ENCODE assay signal across 30 mouse cellular contexts in the genomic region with DNA sequence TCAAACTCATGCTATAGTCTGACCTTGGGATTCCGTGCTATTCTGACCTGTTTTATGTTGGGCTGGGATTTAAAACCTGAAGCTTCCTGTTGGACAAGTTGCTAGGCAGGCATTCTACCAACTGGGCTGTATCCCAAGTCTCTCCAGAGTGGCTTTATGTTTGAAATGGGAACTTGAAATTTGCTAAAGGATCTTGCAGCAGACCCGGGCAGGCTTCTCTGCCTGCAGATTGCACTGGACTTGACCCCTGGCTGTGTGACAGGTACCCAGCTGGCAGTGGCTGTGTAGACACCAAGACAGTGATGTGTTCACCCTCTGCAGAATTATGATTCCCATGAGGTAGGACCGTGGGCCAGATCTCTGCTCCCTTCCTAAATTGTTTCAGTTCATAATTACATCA. TPM values are rescaled to one million over a fixed set of nuclear protein-coding genes. Genes with fewer than 3 reads are reported as not detected.
DNase-seq lines count a peak whose midpoint lies in the region; ATAC-seq and TF ChIP-seq lines count a peak whose summit lies in the region.
"Had no signal": no experiment of that assay in that cellular context is flagged by ENCODE, and none has a peak within 500 bp of the region (broad histone marks: within the 10 kb centered on the region; RNA-seq: fewer than 3 reads in every experiment).

No protein-coding gene starts in this region.

- H3K9me3 ChIP-seq in lung, postnatal 0 days (ENCODE audit: low read length), result no peaks in the 10 kb centered on the region
- H3K9me3 ChIP-seq: embryonic facial prominence, embryonic 13.5 days; heart, embryonic 12.5 days; hindbrain, embryonic 13.5 days; megakaryocyte, embryonic 14.5 days; midbrain, embryonic 13.5 days; neural tube, embryonic 15.5 days had no signal

- DNase-seq in gastrocnemius, adult 2 months, result peak; percentile 79
- no peak for DNase-seq in gastrocnemius, adult 18-20 months (ENCODE audit: low spot score)
- peak; percentile 44 for DNase-seq in lung, postnatal 0 days (ENCODE audit: low spot score)
- DNase-seq in lung, postnatal 36 days, result no peak
- DNase-seq: adrenal gland, adult 8-10 months; cerebellum, adult 11-12 months; cerebellum, adult 9-11 months; gastrocnemius, postnatal 10 days; heart, adult 18-20 months; heart, postnatal 4 days; kidney, postnatal 36 days; left cerebral cortex, postnatal 4 days; lung, adult 2 months; right cerebral cortex, postnatal 25 days; thymus, adult 18-20 months; thymus, postnatal 25 days had no signal

- no peak for TF ChIP-seq EP300 in lung, postnatal 0 days (IDR thresholded peaks at IDR 0.05)

- H3K27ac ChIP-seq in gastrocnemius, adult 2 months, result peak overlapping the region; percentile 61
- H3K27ac ChIP-seq in lung, postnatal 0 days (ENCODE audit: low read length), result no peak overlapping the region
- peak overlapping the region; percentile 72 for H3K27ac ChIP-seq in brown adipose tissue, adult 24 weeks (replicated peaks; ENCODE audit: low read depth, low read length)
- H3K27ac ChIP-seq: embryonic facial prominence, embryonic 13.5 days; hindbrain, embryonic 13.5 days; layer of hippocampus, adult 2 months; liver, embryonic 14.5 days; midbrain, embryonic 13.5 days; neural tube, embryonic 15.5 days had no signal

- intact Hi-C loops in gastrocnemius, adult 2 months (cut with DNase I), result no loop called here

- no peak overlapping the region for H3K9ac ChIP-seq in lung, postnatal 0 days (replicated peaks; ENCODE audit: low read depth)
- H3K9ac ChIP-seq: embryonic facial prominence, embryonic 13.5 days; heart, embryonic 12.5 days; hindbrain, embryonic 13.5 days; liver, embryonic 14.5 days; midbrain, embryonic 13.5 days; neural tube, embryonic 15.5 days had no signal

- no peak overlapping the region for H3K4me2 ChIP-seq in lung, postnatal 0 days (replicated peaks; ENCODE audit: low read depth, low read length)
- H3K4me2 ChIP-seq: embryonic facial prominence, embryonic 13.5 days; heart, embryonic 12.5 days; hindbrain, embryonic 13.5 days; midbrain, embryonic 13.5 days; neural tube, embryonic 15.5 days had no signal

- TF ChIP-seq CTCF in gastrocnemius, adult 2 months (IDR thresholded peaks at IDR 0.05), result no peak
- TF ChIP-seq CTCF in lung, postnatal 0 days (IDR thresholded peaks at IDR 0.05), result no peak

- H3K4me1 ChIP-seq in lung, postnatal 0 days (ENCODE audit: insufficient read depth, low read depth, low read length), result no peaks in the 10 kb centered on the region
- peaks cover 9% of the 10 kb centered on the region for H3K4me1 ChIP-seq in brown adipose tissue, adult 24 weeks (ENCODE audit: control insufficient read depth, insufficient read depth, insufficient read length, low read length)
- H3K4me1 ChIP-seq: midbrain, embryonic 13.5 days; neural tube, embryonic 15.5 days had no signal

- no peak for ATAC-seq in lung, postnatal 0 days
- ATAC-seq in monocyte, adult 5-6 weeks (replicated peaks; ENCODE audit: insufficient number of reproducible peaks, low FRiP score, low TSS enrichment, poor library complexity, severe bottlenecking), result no peak
- no peak for ATAC-seq in granulocyte monocyte progenitor cell, adult 5-6 weeks (replicated peaks; ENCODE audit: poor library complexity, severe bottlenecking)
- ATAC-seq: forebrain, embryonic 16.5 days; intestine, embryonic 16.5 days; midbrain, embryonic 13.5 days had no signal

- no peaks in the 10 kb centered on the region for H3K27me3 ChIP-seq in lung, postnatal 0 days (replicated peaks; ENCODE audit: insufficient read depth, low read length)
- H3K27me3 ChIP-seq: embryonic facial prominence, embryonic 13.5 days; heart, embryonic 12.5 days; hindbrain, embryonic 13.5 days; midbrain, embryonic 13.5 days; neural tube, embryonic 15.5 days had no signal

- H3K36me3 ChIP-seq in lung, postnatal 0 days (ENCODE audit: insufficient read depth, low read length), result peaks cover 32% of the 10 kb centered on the region

- no peak overlapping the region for H3K4me3 ChIP-seq in gastrocnemius, adult 2 months
- H3K4me3 ChIP-seq in lung, postnatal 0 days (ENCODE audit: low read depth, low read length), result no peak overlapping the region
- H3K4me3 ChIP-seq in brown adipose tissue, adult 24 weeks (ENCODE audit: insufficient read depth, low read depth, low read length), result no peak overlapping the region
- H3K4me3 ChIP-seq: embryonic facial prominence, embryonic 13.5 days; heart, embryonic 12.5 days; hindbrain, embryonic 13.5 days; layer of hippocampus, adult 2 months; megakaryocyte, embryonic 14.5 days; midbrain, embryonic 13.5 days; neural tube, embryonic 15.5 days had no signal

- 62% methylated on average over 3 of the region's 3 CpGs for WGBS in lung, postnatal 0 days

RNA-seq across cellular contexts. Expression of a gene that starts 1.0 kb away (rescaled TPM):
- total RNA-seq in gastrocnemius, adult 2 months (2021), result under 1 TPM; 0.20 to 0.36 TPM
- total RNA-seq in gastrocnemius, adult 18-20 months (2021), result under 1 TPM; 0.26 to 0.27 TPM
- 74.9 and 82.4 TPM in 2 replicates for polyA plus RNA-seq in lung, postnatal 0 days (2015; fragmentation: Nextera tagmentation; extraction: Ambion mirVana)
- 0.91 TPM in 1 of 2 replicates, not detected in the other for polyA plus RNA-seq in brown adipose tissue, adult 24 weeks (2012; ENCODE audit: insufficient read depth, insufficient read length, missing spikeins)
- 0.75 to 1.4 TPM in 2 of 3 replicates, not detected in the other for total RNA-seq in monocyte, adult 5-6 weeks (2017)
- total RNA-seq in granulocyte monocyte progenitor cell, adult 5-6 weeks (2014; fragmentation: Nextera tagmentation), result 0.60 TPM in 1 of 2 replicates, not detected in the other
- 0.86 TPM in 1 of 2 replicates, not detected in the other for total RNA-seq in granulocyte monocyte progenitor cell, adult 5-6 weeks (2017)
- total RNA-seq: common myeloid progenitor, adult 5-6 weeks had no signal

RNA-seq across cellular contexts. Expression of a gene that starts 7.9 kb away (rescaled TPM):
- total RNA-seq in gastrocnemius, adult 2 months (2021), result 10 to 100 TPM; 23.7 to 32.4 TPM
- 10 to 100 TPM; 25.0 to 31.3 TPM for total RNA-seq in gastrocnemius, adult 18-20 months (2021)
- polyA plus RNA-seq in lung, postnatal 0 days (2015; fragmentation: Nextera tagmentation; extraction: Ambion mirVana), result 73.1 and 74.2 TPM in 2 replicates
- 34.8 and 38.0 TPM in 2 replicates for polyA plus RNA-seq in brown adipose tissue, adult 24 weeks (2012; ENCODE audit: insufficient read depth, insufficient read length, missing spikeins)
- total RNA-seq in monocyte, adult 5-6 weeks (2017), result 52.9 to 72.0 TPM (median 58.7 TPM) in 3 replicates
- total RNA-seq in granulocyte monocyte progenitor cell, adult 5-6 weeks (2014; fragmentation: Nextera tagmentation), result 35.3 and 36.0 TPM in 2 replicates
- total RNA-seq in granulocyte monocyte progenitor cell, adult 5-6 weeks (2017), result 51.9 and 60.6 TPM in 2 replicates

RNA-seq across cellular contexts. Expression of a gene that starts 37.9 kb away (rescaled TPM):
- total RNA-seq in gastrocnemius, adult 2 months (2021), result 100 to 1,000 TPM; 143 to 146 TPM
- 100 to 1,000 TPM; 206 to 234 TPM for total RNA-seq in gastrocnemius, adult 18-20 months (2021)
- 7.8 and 11.8 TPM in 2 replicates for polyA plus RNA-seq in lung, postnatal 0 days (2015; fragmentation: Nextera tagmentation; extraction: Ambion mirVana)
- 20.8 and 136 TPM in 2 replicates for polyA plus RNA-seq in brown adipose tissue, adult 24 weeks (2012; ENCODE audit: insufficient read depth, insufficient read length, missing spikeins)
- 717 to 1,434 TPM (median 717 TPM) in 3 replicates for total RNA-seq in monocyte, adult 5-6 weeks (2017)
- 1.4 and 4.0 TPM in 2 replicates for total RNA-seq in granulocyte monocyte progenitor cell, adult 5-6 weeks (2014; fragmentation: Nextera tagmentation)
- 2.4 and 4.1 TPM in 2 replicates for total RNA-seq in granulocyte monocyte progenitor cell, adult 5-6 weeks (2017)

Comparison
In these comparisons a context has a peak if more than half of its experiments do, and no peak if none do; other contexts are left out.
1. DNase-seq: peak in gastrocnemius, adult 2 months (single experiment) and lung, postnatal 0 days (single experiment); none in gastrocnemius, adult 18-20 months (single experiment) and lung, postnatal 36 days (single experiment).
2. RNA of a gene that starts 37.9 kb away (total RNA-seq): 717 to 1,434 TPM in monocyte, adult 5-6 weeks, 206 to 234 TPM in gastrocnemius, adult 18-20 months and 143 to 146 TPM in gastrocnemius, adult 2 months; 1.4 to 4.1 TPM in granulocyte monocyte progenitor cell, adult 5-6 weeks; every median in the first group is over 10 times any median in the second.